Mouse (Mus musculus): ENCODE results near the gene Socs2. TPM values are rescaled to one million over a fixed set of nuclear protein-coding genes. Genes with fewer than 3 reads are reported as not detected.

The Socs2 gene
- polyA plus RNA-seq (2017; shearing (Covaris generic)), result 124 TPM

GRCm38 (mm10) chr10:95416685-95417495, at the start of gene Socs2:
Gene Socs2, minus strand, starts transcription at chr10:95417180.

Other genes with a start within 250 kb of the Socs2 start
- 30.5 TPM for gene Cradd, start 93.0 kb downstream of the Socs2 start, polyA plus RNA-seq (2017; shearing (Covaris generic))
- 179 TPM for gene Mrpl42, start 84.8 kb upstream of the Socs2 start, polyA plus RNA-seq (2017; shearing (Covaris generic))
- 337 TPM for gene Ube2n, start 98.0 kb upstream of the Socs2 start, polyA plus RNA-seq (2017; shearing (Covaris generic))
- 6.0 TPM for gene Nudt4, start 147.0 kb upstream of the Socs2 start, polyA plus RNA-seq (2017; shearing (Covaris generic))